Mouse (Mus musculus) cerebellum, postnatal 36 days (tissue): Measurements from ENCODE around the gene Stxbp4.
A peak's percentile ranks its signal among the peaks of the same experiment; 100 is the strongest.

ENCODE experiments used
- DNase-seq, 2 experiments: peaks; one replicate each; pipeline ENCODE4 v3.0.0; 2021 to 2022; ENCODE audit warnings: mixed read lengths in 2 of 2

Gene Stxbp4

DNA sequence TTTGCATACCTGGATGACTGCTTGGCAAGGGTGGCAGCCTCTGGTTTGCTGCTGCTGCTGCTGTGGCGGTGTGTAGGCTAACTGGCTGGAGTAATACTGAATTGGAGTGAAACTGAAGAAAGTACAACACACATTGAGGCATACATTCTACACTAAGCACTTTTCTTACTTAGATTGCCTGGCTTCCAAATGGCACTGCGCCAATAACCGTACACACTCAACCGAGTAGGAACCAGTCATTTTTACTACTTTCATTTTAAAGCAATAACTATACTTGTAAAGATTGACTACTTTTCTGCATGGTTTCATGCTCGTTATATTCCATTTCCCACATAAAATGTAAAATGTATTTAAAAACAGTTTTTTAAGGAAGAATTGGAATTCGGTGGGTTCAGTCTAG is 11.9 kb upstream of the Stxbp4 start:
- DNase-seq = peak in 1 of 2 experiments; percentile 7

DNA sequence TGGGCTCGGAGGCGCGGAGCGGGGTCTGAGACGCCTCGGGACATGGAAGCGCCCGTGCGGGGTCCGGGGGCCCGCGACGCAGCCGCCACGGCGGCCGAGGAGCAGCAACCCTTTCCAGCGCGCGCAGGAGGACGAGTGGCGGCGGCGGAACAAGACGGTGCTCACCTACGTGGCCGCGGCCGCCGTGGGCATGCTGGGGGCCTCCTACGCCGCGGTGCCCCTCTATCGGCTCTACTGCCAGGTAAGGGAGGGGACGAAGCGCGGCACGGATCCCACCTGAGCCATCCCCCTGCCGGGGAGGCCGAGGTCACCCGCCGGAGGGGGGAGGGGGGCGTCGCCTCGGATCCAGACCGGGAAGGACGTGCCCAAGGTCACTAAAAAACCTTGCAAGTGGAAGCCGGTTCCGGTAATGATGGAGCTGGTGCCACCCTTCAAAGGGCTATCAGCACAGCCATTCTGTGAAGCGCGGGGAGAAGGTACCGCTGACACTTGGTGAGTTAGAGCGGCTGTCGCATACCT is 487 bp upstream of the Stxbp4 start:
- DNase-seq = peak; percentile 39 to 54

DNA sequence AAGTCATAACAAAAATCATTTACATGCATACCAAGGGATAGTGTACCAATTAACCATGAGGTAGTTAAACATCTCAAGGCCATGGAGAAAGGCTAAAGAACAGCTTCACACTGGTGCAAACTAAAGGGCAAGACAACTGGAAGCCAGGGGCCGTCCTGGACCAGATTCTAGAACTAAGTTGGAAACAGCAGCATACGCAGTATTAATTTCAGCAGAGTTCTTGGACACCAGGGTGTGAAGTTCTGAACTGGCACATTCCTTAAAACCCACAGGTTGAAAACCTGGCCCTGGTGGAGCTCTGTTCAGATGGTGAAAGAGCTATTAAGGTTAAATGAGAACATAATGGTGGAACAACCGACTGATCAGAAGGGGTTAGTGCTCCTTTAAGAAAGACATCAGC is 3.2 kb downstream of the Stxbp4 start:
- no peak for DNase-seq

- DNase-seq = no peak
These were observed 5.4 kb downstream of the Stxbp4 start for GRCm38 (mm10) chr11:90632480-90632879.

DNA sequence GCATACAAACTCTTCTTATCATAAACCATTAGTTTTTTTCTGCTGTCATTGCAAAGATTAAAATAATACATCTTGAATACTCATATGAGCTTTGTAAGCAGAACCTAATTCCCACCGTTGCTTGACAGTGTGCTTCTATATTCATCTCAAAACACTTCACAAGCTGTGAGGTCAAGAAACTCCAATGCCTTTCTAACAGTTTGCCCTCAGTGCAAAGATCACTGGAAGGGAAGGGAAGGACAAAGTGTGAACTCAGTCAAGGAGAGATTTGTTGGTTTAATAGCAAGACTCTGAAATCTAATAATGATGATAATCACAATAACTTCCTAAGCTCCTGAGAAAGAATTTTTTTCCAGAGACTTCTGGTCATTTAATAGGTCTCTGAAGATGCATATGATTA is 10.1 kb downstream of the Stxbp4 start:
- DNase-seq = no peak

DNA sequence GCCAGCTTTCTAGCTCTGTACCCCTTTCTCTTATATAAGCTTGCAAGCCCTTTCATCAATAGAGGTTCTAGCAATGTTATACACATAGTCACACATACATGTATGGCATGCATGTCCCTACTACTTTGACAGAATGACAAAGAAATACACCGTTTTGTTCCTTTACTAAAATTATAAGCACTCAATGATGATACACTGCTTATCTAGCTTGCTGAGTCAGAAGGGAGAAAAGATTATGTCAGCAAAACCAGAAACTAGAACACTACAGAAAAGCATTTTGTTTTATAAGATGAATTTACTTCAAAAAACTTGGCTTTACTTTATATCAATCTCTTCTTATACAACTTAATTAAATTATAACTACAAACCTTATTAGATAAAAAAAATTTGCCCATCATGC is 12.7 kb downstream of the Stxbp4 start:
- DNase-seq = no peak

GRCm38 (mm10) chr11:90623477-90623876 is 14.4 kb downstream of the Stxbp4 start:
- peak in 1 of 2 experiments; percentile 25 for DNase-seq

DNA sequence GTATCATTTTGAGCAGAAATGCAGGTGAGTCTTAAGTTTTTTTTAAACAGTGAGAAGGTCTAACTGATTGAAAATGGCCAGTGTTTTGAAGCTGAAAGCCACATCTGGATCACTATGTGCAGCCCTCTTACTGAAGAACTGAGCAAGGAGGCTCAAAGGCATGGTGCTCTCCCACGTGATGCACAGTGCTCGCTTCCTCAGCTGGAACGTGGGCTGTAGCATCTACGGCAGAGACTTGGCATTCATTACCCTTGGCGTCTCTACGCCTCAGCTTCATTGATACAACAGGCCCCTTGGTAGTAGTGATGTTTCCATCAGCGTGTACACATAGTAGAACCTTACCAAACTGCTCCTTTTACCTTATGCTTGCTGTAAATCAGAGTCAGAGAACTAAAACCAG is 15.4 kb downstream of the Stxbp4 start:
- no peak for DNase-seq

DNA sequence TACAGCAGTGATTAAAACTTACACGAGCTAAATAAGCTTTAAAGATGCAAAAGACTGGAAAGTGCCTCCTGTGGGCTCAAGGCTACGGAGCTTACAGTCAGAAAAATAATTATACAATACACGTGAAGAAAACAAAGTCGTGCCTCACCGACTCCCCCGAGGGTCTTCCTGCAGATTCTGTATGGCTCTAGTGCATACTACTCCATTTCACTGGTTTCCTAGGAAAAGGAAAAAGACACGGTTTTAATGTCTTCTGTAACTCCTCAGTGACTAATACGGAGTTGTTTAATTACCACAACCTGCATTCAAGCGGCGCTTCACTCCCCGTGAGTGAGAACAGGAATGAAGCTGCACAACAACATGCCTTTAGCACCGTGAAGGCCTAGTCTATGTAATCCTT is 15.8 kb downstream of the Stxbp4 start:
- DNase-seq = no peak

DNA sequence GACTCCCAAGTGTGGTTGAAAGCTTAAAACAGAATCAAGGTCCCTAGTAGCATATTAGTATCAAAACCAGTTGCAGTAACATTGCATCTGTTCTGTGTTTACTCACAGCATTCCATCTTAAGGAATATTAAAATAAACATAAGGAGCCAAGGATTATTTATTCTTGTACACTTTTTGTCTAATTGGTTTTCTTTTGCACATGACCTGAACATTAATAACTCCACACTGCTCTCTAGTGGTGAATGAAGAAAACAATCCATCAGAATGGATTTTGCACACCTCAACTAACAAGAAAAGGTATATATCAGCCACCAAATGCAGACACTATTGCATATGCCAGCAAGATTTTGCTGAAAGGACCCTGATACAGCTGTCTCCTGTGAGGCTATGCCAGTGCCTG is 21.5 kb downstream of the Stxbp4 start:
- DNase-seq = no peak

DNA sequence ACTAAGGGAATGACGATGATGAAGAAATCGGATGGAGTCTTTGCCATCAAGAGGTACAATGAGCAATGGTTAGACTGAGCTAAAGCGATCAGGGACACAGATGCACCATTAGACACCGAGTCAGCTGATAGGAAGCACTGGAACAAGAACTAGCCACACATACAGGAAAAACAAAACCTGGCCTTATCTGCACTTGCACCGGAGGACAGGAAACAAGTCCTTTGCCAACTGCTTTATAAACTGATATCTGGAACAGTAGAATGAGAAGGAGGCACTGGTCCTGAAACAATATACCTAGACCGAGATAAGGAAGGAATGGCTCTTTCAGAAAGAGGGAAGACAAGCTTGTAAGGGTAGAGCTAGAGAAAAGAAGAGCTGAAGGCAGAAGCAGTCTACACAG is 23.1 kb downstream of the Stxbp4 start:
- DNase-seq = no peak

- no peak for DNase-seq
These were observed 25.8 kb downstream of the Stxbp4 start for GRCm38 (mm10) chr11:90612118-90612517.

- DNase-seq = no peak
These were observed 34.8 kb downstream of the Stxbp4 start for GRCm38 (mm10) chr11:90603066-90603465.

GRCm38 (mm10) chr11:90595826-90596225 is 42.1 kb downstream of the Stxbp4 start:
- DNase-seq = no peak

DNA sequence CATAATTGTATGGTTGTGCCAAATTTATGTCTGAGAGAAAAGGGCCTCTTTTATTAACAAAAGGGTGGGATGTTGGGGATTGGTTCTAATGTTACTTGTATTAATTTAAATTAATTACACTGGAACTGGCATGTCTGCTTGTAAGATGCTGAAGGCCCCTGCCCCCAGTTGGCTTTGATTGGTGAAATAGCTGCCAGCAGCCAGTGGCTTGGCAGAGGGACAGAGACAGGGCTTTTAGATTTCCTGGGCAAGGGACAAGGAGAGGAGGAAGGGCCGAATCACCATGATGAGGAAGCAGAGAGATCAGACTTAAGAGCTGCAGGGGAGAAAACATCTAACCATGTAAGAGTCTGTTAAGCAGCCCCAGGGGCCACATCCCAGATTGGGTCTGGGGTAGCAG is 46.9 kb downstream of the Stxbp4 start:
- no peak for DNase-seq

DNA sequence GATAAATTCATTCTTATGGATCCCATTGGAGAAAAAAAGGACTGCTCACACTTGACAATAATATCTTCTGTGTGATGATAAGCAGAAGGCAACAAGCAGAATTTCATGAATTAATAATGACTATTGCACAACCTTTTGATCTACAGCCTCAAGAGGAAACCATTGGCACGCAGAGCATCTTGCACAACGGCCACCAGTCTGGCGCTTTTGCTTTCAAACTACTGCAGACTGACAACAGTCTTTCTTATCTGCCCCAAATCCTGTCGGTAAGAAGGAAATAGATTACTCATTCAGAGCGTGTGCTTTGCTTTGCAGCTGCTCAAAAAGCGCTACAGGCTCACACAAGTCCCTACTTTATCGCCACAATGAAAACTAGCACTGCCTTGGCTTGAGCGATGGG is 51.7 kb downstream of the Stxbp4 start:
- no peak for DNase-seq

- DNase-seq = no peak
These were observed 52.1 kb downstream of the Stxbp4 start for GRCm38 (mm10) chr11:90585754-90586153.

DNA sequence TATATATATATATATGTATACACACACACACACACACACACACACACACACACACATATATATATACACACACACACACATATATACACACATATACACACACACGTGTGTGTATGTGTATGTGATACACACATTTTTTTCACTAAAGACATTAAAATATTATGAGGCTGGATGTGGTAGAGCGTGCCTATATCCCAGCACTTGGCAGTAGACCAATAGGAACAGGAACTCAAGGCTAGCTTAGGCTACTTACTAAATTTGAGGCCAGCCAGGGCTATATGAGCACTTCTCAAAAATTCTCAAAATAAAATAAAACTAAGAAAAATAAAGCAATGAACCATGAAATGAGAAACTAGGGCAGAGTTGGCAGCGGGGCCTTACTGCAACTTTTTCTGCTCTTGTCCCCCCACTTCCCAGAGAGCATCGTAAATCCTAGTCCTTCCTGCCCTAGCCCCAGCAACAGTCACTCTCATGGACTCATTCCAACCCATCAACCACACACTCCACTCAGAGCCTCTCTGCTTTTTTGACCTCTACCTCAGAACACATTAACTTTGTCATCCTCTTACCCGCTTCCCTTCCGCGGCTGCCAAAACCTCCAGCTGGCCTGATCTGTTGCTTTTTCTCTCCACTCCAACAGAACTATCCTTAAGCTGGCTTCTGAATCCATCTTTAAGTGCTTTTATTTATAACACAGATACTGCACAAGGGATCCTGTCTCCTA is 60.7 kb downstream of the Stxbp4 start:
- DNase-seq = no peak

DNA sequence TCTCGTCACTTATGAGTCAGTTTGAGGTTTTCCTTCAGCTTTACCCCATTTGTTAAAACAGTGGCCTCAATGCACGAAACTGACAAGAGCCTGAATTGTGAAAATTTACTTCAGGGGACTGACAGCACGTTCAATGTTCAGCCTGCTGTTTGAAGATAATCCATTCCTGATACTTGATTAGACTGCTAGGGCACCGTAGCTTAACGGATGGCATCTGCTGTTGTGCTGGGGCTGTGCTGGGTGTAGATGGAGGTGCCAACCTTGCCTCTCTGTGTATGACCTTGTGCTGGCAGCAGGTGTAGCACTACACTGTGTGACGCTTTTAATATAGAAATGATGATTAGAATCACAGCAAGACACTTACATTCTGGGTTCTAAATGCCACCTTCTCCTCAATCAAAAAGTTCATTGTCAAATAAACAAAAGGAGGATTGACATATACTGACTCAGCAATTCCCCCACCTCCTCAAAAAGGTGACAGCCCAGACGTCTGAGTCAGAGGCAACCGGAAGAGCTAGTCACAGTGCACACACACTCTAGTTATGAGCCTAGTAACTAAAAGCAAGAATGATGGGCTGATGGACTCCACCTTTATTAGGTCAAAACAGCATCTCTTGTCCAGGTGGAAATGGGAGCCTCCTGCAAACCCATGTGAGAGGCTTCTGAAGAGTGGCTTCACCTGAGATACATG is 61.5 kb downstream of the Stxbp4 start:
- DNase-seq = no peak

GRCm38 (mm10) chr11:90575491-90576048 is 62.3 kb downstream of the Stxbp4 start:
- no peak for DNase-seq

- no peak for DNase-seq
These were observed 67.1 kb downstream of the Stxbp4 start for GRCm38 (mm10) chr11:90570646-90571259.

DNA sequence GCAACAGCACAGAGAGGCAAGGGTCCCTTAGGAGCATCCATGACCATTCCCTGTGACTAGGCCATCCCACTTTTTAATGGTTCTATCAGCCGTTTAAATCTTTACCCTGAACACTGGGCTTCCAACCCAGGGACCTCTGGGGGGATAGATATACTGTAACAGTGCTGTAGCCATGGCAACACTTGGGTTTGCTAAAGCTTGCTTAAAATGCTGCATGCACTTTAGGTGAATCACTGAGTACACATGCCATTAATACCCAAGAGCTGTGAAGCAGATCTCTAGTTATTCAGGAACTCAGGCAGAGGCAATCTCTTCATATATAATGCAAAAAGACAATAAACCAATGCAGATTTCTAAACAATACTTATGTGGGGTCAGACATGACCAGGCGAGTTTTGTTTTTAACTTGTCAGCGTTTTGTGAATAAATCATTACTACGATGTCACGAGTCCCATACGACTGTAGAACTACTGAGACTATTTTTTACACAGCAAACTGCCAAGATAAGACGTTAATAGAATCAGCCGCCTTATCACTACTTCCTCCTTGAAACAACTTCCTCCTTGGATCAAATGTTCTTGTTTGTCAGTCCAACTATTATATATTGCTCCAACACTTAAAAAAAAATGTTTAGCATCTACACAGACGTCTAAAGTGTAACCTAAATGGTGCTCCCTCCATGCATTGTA is 79.4 kb downstream of the Stxbp4 start:
- DNase-seq = no peak

DNA sequence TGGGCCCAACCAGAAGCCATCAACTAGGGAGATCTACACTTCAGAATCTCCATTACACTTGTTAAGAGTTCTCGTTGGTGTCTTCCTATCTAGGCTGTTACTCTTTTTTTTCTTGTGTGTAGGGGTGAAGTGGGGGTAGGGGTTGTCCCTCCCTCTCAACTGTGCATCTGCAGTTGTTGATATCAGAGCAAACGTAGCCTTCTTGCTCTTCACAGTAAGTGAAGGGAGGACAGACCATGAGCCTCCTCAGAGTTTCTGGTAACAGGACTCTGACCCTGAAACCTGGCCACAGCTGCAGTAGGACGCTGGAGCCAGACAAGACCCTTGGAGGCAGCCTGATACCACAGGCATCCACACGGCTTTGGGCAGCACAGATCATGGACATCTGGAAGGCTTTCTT is 81.4 kb downstream of the Stxbp4 start:
- DNase-seq = no peak
